Mouse (Mus musculus): ENCODE measurements at regions not wholly inside any gene's neighbourhood (a gene's known extent, or its start where the extent isn't known, plus 50 kb on each side); places are given as distances from the start of the nearest gene placed in this dataset.

DNA sequence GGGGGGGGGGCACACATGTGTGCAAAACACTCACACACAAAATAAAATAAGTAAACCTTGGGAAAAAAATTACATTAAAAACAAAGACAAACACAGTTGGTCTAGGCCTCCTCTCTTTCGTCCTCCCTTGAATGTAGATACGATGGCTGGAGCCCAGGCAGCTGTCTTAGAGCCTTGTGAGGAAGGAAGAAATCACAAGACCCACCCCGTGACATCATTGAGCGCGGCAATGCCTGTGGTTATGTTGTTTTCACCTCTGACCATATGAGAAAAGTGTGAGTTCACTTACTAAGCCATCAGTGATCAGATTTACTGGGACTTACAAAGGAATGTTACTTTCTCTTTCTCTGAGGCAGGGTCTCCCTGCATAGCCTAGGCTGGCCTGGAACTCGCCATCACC is 64.8 kb upstream of the Slc6a6 start:
- no peak for DNase-seq (ENCODE audit: low spot score in 2 of 2)

GRCm38 (mm10) chr6:91619735-91620732 is 63.8 kb upstream of the Slc6a6 start:
- no peak for DNase-seq (ENCODE audit: low spot score in 2 of 2)

GRCm38 (mm10) chr6:91621437-91621836 is 62.4 kb upstream of the Slc6a6 start:
- DNase-seq (ENCODE audit: low spot score in 2 of 2), result no peak

- DNase-seq (ENCODE audit: low spot score in 2 of 2), result no peak
Observed at GRCm38 (mm10) chr6:91622425-91622824, 61.4 kb upstream of the Slc6a6 start.

DNA sequence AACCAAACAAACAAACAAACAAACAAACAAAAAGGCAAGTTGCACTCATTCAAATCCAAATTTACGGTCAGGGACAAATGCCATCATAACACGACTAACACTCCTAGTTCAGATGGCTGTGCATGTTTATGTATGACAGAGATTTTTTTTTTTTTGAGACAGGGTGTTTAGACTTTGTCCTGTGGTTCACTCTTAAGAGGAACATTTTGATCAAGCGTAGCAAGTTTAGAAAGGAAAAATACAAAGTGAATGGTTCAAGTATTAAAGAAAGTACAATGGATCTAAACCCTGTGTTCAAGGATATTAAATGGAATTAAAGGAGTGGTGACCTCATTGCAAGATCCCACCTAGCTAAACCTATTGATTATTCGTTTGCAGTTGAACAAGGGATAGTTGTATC is 60.2 kb upstream of the Slc6a6 start:
- DNase-seq (ENCODE audit: low spot score in 2 of 2), result no peak

- DNase-seq (ENCODE audit: low spot score in 2 of 2), result no peak
Observed at GRCm38 (mm10) chr6:91629230-91629629, 54.6 kb upstream of the Slc6a6 start.

- DNase-seq (ENCODE audit: low spot score in 2 of 2), result no peak
Observed at GRCm38 (mm10) chr6:91631261-91631660, 52.6 kb upstream of the Slc6a6 start.

Data from layer of hippocampus, postnatal 10 days (tissue).